Mouse (Mus musculus) erythroblast, embryonic 14.5 days (primary cell): ENCODE results near the gene Gm5136. TPM values are rescaled to one million over a fixed set of nuclear protein-coding genes. Genes with fewer than 3 reads are reported as not detected.

Experiments used
- H3K27me3 ChIP-seq: 2 replicates; pipeline ENCODE4 v1.6.1; 2012; ENCODE audit warnings: inconsistent platforms; ENCODE audit not compliant: control insufficient read depth
- H3K36me3 ChIP-seq: 2 replicates; pipeline ENCODE4 v1.6.1; 2012; ENCODE audit warnings: mild to moderate bottlenecking, inconsistent platforms; ENCODE audit not compliant: control insufficient read depth
- H3K4me1 ChIP-seq: 2 replicates; pipeline ENCODE4 v1.6.1; 2012; ENCODE audit warnings: inconsistent platforms; ENCODE audit not compliant: control insufficient read depth
- H3K4me3 ChIP-seq: replicated peaks from 2 replicates; pipeline ENCODE3; 2012; ENCODE audit warnings: moderate library complexity, mild to moderate bottlenecking, inconsistent platforms
- H3K9me3 ChIP-seq: 2 replicates; pipeline ENCODE4 v1.6.1; 2012; ENCODE audit warnings: low read length, inconsistent platforms, mixed read lengths; ENCODE audit not compliant: control insufficient read depth
- GATA1 ChIP-seq: IDR thresholded peaks from 2 replicates; pipeline ENCODE4 v1.6.1; 2012; ENCODE audit warnings: low read length, inconsistent platforms, mixed read lengths
- TAL1 ChIP-seq: IDR thresholded peaks from 3 replicates; pipeline ENCODE4 v1.6.1; 2012; ENCODE audit warnings: low read length, inconsistent platforms, mixed read lengths
- polyA plus RNA-seq: library from polyadenylated mRNA; stranded (reverse); fragments of >175 nt; gene quantifications from 2 replicates; pipeline ENCODE4 v1.2.3, GENCODE M21; 2012

The Gm5136 gene
- not detected in 2 replicates for polyA plus RNA-seq

DNA sequence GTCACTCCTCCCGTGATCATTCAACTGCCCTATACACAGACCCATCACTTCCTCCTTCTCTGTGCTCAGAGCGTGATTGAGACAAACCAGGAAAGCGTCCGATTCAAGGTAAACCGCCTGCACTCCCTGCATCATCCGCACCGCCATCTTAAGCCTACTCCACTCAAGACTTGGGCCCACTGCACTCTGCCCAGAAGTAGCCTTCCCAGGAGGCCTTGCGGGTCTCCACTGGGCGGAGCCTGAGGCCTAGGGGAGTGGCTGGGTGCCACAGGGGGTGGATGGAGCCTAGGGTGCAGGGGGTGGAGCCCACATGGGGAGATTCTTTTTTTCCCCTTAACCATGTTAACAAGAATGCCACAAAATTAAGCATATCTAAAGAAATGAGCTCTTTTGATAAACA, at the start of gene Gm5136:
Gene Gm5136, minus strand, starts transcription at position 215 of the 400 bp plus-strand sequence.
- TF ChIP-seq GATA1 = no peak
- no peak for TF ChIP-seq TAL1
- Histone ChIP-seq H3K9me3 (peaks cover 8% of the 10 kb centered on the region; the same call in 1 of the 2 replicates), H3K4me3 (no peak within 1 kb of the TSS), H3K27me3 (no peaks in the 10 kb centered on the region), H3K4me1 (no peaks in the 10 kb centered on the region), H3K36me3 (no peaks in the 10 kb centered on the region)

DNA sequence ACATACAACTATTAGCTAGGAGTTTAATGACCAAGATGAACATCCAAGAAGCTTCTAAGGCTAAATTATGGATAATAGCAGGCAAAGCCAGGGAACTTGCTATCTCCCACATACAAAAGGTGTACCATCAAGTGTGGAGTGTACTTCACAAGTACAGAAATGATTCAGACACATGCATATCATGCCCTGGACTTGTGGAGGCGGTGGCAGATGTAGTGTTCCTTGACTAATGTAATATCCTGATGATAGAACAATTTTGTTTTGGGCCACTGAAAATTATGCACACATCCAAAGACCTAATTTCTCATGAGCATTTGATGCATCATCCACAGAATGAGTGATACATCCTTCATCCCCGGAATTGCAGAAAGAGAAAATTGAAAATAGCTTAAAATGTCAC, 43.8 kb upstream of the Gm5136 start:
- H3K4me1 ChIP-seq = no peaks in the 10 kb centered on the region
- no peaks in the 10 kb centered on the region for H3K36me3 ChIP-seq
- no peaks in the 10 kb centered on the region for H3K9me3 ChIP-seq
- H3K4me3 ChIP-seq = no peak overlapping the region
- TF ChIP-seq TAL1 (no peak), GATA1 (no peak)
- H3K27me3 ChIP-seq = no peaks in the 10 kb centered on the region

DNA sequence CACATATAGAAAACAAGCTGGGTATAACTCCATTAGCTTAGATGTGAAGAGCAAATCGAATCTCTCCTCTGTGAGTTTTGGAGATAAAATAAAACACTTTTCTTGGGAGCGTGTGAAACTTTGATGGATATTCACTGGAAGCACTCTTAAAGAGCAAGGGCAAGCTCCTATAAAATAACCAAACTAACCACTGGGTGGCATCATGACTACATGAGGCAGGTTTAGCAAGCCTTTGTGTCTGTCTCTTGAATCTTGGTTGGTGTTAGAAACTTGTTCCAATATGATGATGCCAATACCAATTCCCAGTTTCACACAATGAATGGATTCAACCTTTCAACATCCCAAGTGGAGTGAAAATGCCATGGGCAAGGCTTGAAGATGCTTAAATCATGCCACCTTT, 34.0 kb upstream of the Gm5136 start:
- Histone ChIP-seq H3K9me3 (no peaks in the 10 kb centered on the region), H3K27me3 (no peaks in the 10 kb centered on the region), H3K4me1 (no peaks in the 10 kb centered on the region), H3K36me3 (no peaks in the 10 kb centered on the region), H3K4me3 (no peak overlapping the region)
- TF ChIP-seq TAL1 (no peak), GATA1 (no peak)

GRCm38 (mm10) chr10:108728961-108729360, 29.0 kb upstream of the Gm5136 start:
- Histone ChIP-seq H3K36me3 (no peaks in the 10 kb centered on the region), H3K27me3 (no peaks in the 10 kb centered on the region), H3K4me3 (no peak overlapping the region), H3K4me1 (no peaks in the 10 kb centered on the region), H3K9me3 (no peaks in the 10 kb centered on the region; the same call in 1 of the 2 replicates)
- TF ChIP-seq GATA1 (no peak), TAL1 (no peak)

GRCm38 (mm10) chr10:108726391-108726790, 26.4 kb upstream of the Gm5136 start:
- TF ChIP-seq GATA1 = no peak
- TF ChIP-seq TAL1 = no peak
- H3K4me3 ChIP-seq = no peak overlapping the region
- no peaks in the 10 kb centered on the region; the same call in 1 of the 2 replicates for H3K9me3 ChIP-seq

DNA sequence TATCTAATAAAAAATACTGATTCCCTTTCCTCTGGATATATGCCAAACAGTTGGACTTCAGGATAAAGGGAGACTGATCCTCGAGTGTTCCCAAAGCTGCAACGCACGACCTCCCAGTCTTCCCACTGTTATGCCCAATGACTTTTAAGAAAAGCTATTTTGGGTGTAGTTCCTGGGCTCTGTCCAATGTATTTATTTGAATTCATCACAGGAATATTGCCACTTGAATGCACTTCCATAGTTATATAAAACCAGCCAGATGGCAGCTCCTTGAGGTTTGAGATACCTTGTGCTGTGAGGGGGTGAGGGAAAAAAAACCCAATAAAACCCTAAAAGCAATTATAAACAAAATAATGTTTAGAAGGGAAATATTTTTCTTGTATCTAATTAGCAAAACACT, 24.9 kb upstream of the Gm5136 start:
- no peaks in the 10 kb centered on the region for H3K4me1 ChIP-seq
- no peaks in the 10 kb centered on the region for H3K27me3 ChIP-seq
- no peak overlapping the region for H3K4me3 ChIP-seq
- TF ChIP-seq GATA1 (no peak), TAL1 (no peak)
- no peaks in the 10 kb centered on the region; the same call in 1 of the 2 replicates for H3K9me3 ChIP-seq
- no peaks in the 10 kb centered on the region for H3K36me3 ChIP-seq

More at GRCm38 (mm10) chr10:108726391-108726790, 26.4 kb upstream of the Gm5136 start:
- Histone ChIP-seq H3K27me3 (no peaks in the 10 kb centered on the region), H3K36me3 (no peaks in the 10 kb centered on the region), H3K4me1 (no peaks in the 10 kb centered on the region)

GRCm38 (mm10) chr10:108710514-108710913, 10.6 kb upstream of the Gm5136 start:
- Histone ChIP-seq H3K9me3 (no peaks in the 10 kb centered on the region; the same call in 1 of the 2 replicates), H3K36me3 (no peaks in the 10 kb centered on the region), H3K4me3 (no peak overlapping the region), H3K27me3 (no peaks in the 10 kb centered on the region), H3K4me1 (no peaks in the 10 kb centered on the region)
- TF ChIP-seq TAL1 (no peak), GATA1 (no peak)

- H3K36me3 ChIP-seq = no peaks in the 10 kb centered on the region
- no peaks in the 10 kb centered on the region for H3K4me1 ChIP-seq
- H3K27me3 ChIP-seq = no peaks in the 10 kb centered on the region
- H3K4me3 ChIP-seq = no peak overlapping the region
- TF ChIP-seq TAL1 (no peak), GATA1 (no peak)
- no peaks in the 10 kb centered on the region; the same call in 1 of the 2 replicates for H3K9me3 ChIP-seq
These were observed 5.7 kb upstream of the Gm5136 start for GRCm38 (mm10) chr10:108705658-108706057.

- no peak for TF ChIP-seq GATA1
- TF ChIP-seq TAL1 = no peak
These were observed 1.6 kb upstream of the Gm5136 start for GRCm38 (mm10) chr10:108701361-108702128.

DNA sequence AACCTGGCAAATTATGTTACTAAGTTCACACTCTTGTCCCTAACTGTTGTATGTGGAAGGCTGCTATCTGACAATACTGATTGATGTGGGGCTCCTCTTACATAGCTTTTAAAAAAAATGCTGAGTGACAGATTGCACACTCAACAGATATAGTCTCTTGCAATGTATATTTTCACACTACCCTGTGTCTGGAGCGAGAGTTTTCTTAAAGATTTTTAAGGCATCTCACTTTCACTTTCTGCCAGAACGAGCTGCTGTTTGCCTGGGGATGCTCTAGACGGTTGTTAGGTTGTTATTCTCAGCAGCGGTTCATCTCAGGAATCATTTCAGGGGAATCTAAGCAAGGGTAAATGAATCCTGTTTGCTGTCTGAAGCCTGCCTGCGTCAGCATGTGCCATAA, 2.9 kb downstream of the Gm5136 start:
- no peak overlapping the region for H3K4me3 ChIP-seq
- H3K27me3 ChIP-seq = no peaks in the 10 kb centered on the region
- H3K36me3 ChIP-seq = no peaks in the 10 kb centered on the region
- H3K9me3 ChIP-seq = peaks cover 8% of the 10 kb centered on the region; the same call in 1 of the 2 replicates
- no peaks in the 10 kb centered on the region for H3K4me1 ChIP-seq
- TF ChIP-seq TAL1 (no peak), GATA1 (no peak)

More at GRCm38 (mm10) chr10:108701361-108702128, 1.6 kb upstream of the Gm5136 start:
- Histone ChIP-seq H3K27me3 (no peaks in the 10 kb centered on the region), H3K4me1 (no peaks in the 10 kb centered on the region), H3K4me3 (no peak overlapping the region), H3K9me3 (peaks cover 8% of the 10 kb centered on the region; the same call in 1 of the 2 replicates), H3K36me3 (no peaks in the 10 kb centered on the region)
